Mouse (Mus musculus) neutrophil, adult 65 days (primary cell): Measurements from ENCODE around the gene Spata31d1a. TPM values are rescaled to one million over a fixed set of nuclear protein-coding genes. Genes with fewer than 3 reads are reported as not detected.

Experiments used
- total RNA-seq: library from RNA; stranded (reverse); gene quantifications from 2 replicates; pipeline ENCODE4 v1.2.4, GENCODE M21; 2023

The Spata31d1a gene
- total RNA-seq, result not detected in 2 replicates

GRCm38 (mm10) chr13:59710230-59710629 lies at the start of gene Spata31d1a:
Spata31d1a (minus strand) TSS chr13:59710330.

GRCm38 (mm10) chr13:59746711-59747110 lies 36.6 kb upstream of the Spata31d1a start, which contains the start of gene 1700014D04Rik:
1700014D04Rik (minus strand) TSS chr13:59746752.

DNA sequence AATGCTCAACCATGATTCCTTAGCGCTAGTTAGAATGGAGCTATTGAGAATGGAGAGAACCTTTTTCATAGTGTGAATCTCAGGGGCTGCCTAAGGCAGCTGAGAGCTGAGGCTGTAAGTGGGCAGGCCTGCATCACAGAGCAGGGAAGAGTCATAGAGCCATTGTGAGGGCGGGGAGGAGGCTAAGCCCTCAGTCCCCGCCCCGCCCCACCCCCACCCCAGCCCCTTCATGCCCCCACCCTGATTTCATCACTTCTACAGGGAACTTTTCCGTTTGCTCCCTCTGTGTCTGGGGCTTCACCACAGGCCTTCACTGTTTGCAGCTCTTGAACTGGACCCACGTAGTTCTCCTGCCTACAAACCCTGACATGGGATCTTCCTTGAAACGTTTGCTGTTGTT lies 21.5 kb upstream of the Spata31d1a start, which contains the start of gene Spata31d1d:
Spata31d1d (minus strand) TSS at position 101 of the 400 bp plus-strand sequence.

DNA sequence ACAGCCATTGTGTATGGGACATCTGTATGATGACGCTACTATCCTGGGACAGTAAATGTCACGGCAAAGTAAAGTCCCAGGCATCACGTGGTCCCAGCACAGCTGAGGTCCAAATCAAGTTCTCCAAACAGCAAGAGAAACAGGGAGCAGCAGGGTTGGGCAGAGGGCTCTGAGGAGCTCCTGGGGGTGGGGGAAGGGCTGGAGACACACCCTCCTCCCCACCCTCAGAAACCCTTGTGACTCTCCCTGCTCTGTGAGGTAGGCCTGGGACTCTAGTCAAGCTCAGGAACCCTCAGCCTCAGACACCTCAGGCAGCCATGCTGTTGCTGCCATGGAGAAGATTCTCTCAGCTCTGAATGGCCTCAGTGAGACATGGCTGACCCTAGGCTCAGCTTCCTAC lies 1.9 kb upstream of the Spata31d1a start, which contains the start of gene Spata31d1b:
Spata31d1b (plus strand) TSS at position 301 of the 400 bp plus-strand sequence.

GRCm38 (mm10) chr13:59694008-59694407 lies 16.1 kb downstream of the Spata31d1a start, which contains the start of gene 4921517D22Rik:
4921517D22Rik (minus strand) TSS chr13:59694108.

DNA sequence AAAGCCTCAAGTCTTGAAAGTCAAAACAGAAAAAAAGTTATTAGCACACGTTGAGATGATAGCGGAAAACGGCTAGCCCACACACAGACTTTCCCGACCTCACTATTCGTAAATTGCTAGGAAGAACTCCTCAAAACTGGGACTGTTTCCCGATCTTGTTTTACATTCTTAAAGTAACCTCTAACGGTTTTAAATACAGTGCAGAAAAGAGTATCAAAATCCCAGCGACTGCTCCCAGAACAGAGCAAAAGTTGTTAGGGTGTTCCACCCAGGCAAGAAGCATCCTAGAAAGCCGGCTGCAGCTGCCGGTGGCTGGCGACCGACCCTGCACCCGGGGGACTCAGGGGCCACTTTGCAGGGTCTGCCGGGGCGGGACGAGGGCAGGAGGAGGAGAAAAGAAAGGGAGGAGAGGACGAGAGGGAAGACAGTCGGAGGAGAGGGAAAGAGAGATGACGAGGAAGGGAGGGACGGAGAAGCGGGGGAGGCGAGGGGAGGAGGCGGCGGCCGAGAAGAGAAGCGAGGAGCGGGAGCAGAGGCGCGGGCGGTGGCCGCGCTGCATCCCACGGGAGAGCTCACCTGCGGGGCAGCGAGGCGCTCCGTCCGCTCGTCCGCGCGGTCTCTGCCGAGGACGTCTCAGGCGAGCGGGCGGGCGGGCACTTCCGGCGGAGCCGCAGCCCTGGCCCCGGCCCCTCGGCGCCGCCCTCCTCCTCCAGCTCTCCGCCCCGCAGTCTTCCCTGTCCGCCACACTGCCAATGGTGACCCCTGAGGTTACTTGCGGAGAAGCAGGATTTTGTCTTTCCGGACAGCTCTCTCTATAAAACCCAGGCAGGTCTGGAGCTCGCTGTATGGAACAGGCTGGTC lies 34.7 kb downstream of the Spata31d1a start, which contains the start of gene Golm1:
Golm1 (minus strand) TSS at position 661 of the 861 bp plus-strand sequence.

Other genes with a start within 250 kb of the Spata31d1a start
- gene Agtpbp1, start 125.1 kb downstream of the Spata31d1a start, total RNA-seq, result 34.9 and 55.1 TPM in 2 replicates
- gene Naa35, start 125.1 kb downstream of the Spata31d1a start, total RNA-seq, result 61.3 and 63.7 TPM in 2 replicates
- gene Golm1, start 34.5 kb downstream of the Spata31d1a start, total RNA-seq, result 20.4 and 24.2 TPM in 2 replicates
- not detected in 2 replicates for gene 4921517D22Rik, start 16.2 kb downstream of the Spata31d1a start, total RNA-seq
- gene Spata31d1b, start 2.0 kb upstream of the Spata31d1a start, total RNA-seq, result not detected in 2 replicates
- gene Spata31d1d, start 21.4 kb upstream of the Spata31d1a start, total RNA-seq, result not detected in 2 replicates
- gene 1700014D04Rik, start 36.4 kb upstream of the Spata31d1a start, total RNA-seq, result not detected in 2 replicates
- 52.1 and 52.8 TPM in 2 replicates for gene Isca1, start 59.5 kb upstream of the Spata31d1a start, total RNA-seq
- gene Gm49354, start 71.9 kb upstream of the Spata31d1a start, total RNA-seq, result not detected in 2 replicates
- 554 and 695 TPM in 2 replicates for gene Tut7, start 112.8 kb upstream of the Spata31d1a start, total RNA-seq